Mouse (Mus musculus): ENCODE results near the gene Fancb. TPM values are rescaled to one million over a fixed set of nuclear protein-coding genes. Genes with fewer than 3 reads are reported as not detected.

Fancb gene
- polyA plus RNA-seq, 1 experiment from 2014 or later: 11.5 TPM

DNA sequence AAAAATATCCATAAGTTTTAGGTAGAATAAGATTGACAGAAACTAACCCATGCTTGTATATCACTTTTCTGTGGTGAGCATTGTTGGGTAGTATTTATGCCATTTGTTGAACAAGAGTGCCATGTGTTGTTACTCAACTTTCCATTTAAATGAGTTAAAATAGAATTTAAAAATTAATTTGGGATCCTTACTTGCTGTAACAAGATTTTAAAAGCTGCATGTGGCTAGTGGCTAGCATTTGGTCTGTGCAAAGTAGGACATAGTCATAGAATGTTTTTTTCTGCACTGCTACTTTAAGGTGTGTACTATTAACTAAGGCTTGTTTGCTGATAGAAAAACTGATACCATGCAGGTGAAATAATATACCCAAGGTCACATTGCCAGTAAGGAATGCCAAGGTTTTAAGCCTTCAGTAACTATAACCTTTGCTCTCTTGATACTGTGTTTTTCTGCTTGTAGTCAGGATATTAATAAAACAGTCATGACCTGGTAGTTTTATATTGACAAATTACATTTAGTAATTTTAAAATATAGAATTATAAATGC, 24.5 kb downstream of the Fancb start, which contains the start of gene Gm17604:
Gene Gm17604, minus strand, starts transcription at position 51 of the 546 bp plus-strand sequence.
- H3K4me1 ChIP-seq (replicated peaks; ENCODE audit: control insufficient read depth, insufficient read depth, low read length): no peaks in the 10 kb centered on the region
- no peak for ATAC-seq (replicated peaks; ENCODE audit: low FRiP score)
- no peaks in the 10 kb centered on the region for H3K9me3 ChIP-seq (ENCODE audit: control insufficient read depth, low read length)
- no peak within 1 kb of the TSS for H3K9ac ChIP-seq (ENCODE audit: low read length)
- no peak for DNase-seq (ENCODE audit: low spot score)
- H3K4me2 ChIP-seq (ENCODE audit: low read depth, low read length, severe bottlenecking): no peak within 1 kb of the TSS
- no peak within 1 kb of the TSS for H3K4me3 ChIP-seq (ENCODE audit: low read depth, low read length)
- no peak within 1 kb of the TSS for H3K27ac ChIP-seq (ENCODE audit: low read depth, low read length)
- H3K36me3 ChIP-seq (ENCODE audit: control insufficient read depth, insufficient read depth, low read length): no peaks in the 10 kb centered on the region
- H3K27me3 ChIP-seq (ENCODE audit: control insufficient read depth, insufficient read depth, low read length): no peaks in the 10 kb centered on the region; the same call in 1 of the 2 replicates

Other genes starting within 250 kb of the Fancb start
- gene Mospd2, start 217 bp upstream of the Fancb start, polyA plus RNA-seq (2014; fragmentation: Nextera tagmentation; extraction: Ambion mirVana): 17.0 and 17.5 TPM in 2 replicates
- gene Gm17604, start 24.2 kb downstream of the Fancb start, polyA plus RNA-seq (2014; fragmentation: Nextera tagmentation; extraction: Ambion mirVana): not detected in 2 replicates

All from forebrain, embryonic 11.5 days (tissue).